Mouse (Mus musculus): ENCODE data around the gene Fam205a3.
"Not testable (repeated sequence)": the region's sequence is repeated elsewhere in the genome, so short reads cannot be mapped to it uniquely, and the experiment has no call there.

The Fam205a3 gene

DNA sequence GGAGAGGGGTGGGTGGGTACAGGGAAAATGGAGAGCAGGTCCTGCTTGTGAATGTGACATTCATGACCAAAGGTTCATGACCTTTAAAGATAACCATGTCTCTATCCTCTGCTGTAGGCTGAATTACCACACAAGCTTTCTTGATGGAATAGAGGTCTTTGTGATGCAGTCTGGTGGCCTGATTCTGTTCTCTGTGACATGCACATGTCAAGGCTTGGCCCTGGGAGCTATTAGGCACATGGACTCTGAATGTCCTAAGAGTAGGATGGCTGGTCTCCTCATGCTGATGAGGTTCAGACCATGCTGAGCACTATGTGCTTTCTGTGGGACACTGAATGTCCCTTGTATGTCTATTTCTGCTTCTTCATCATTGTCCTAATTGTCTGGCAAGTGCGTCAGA, at the start of gene Fam205a3:
Gene Fam205a3 (plus strand): TSS at position 301 of the 400 bp plus-strand sequence.
- DNase-seq: not testable (repeated sequence)

DNA sequence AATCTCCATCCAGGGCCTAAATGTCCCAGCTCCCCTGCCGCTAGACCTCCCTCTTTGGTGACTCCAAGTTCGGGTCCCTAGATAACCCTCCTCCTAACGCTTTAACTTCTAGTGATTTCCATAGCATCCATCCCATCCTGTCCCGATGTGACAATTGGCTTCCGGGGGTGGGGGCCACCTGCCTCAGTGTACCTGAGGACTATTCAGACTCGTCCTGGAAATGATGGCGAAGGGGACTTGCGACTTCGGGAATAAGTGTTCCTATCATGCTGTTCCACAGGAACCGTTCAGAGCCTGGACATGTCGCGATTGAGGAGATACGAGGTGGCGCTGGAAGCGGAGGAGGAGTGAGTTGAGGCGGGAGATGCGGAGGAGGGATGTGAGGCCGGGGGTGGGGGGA, 24.2 kb upstream of the Fam205a3 start, which contains the start of gene Gm21953:
Gene Gm21953 (plus strand): TSS at position 301 of the 400 bp plus-strand sequence.
- not testable (repeated sequence) for DNase-seq

Measured in cerebellum, adult 9-10 months (tissue).